Mouse (Mus musculus): ENCODE measurements around the gene Fam129c.
A peak's percentile ranks its signal among the peaks of the same experiment; 100 is the strongest.

Gene Fam129c

DNA sequence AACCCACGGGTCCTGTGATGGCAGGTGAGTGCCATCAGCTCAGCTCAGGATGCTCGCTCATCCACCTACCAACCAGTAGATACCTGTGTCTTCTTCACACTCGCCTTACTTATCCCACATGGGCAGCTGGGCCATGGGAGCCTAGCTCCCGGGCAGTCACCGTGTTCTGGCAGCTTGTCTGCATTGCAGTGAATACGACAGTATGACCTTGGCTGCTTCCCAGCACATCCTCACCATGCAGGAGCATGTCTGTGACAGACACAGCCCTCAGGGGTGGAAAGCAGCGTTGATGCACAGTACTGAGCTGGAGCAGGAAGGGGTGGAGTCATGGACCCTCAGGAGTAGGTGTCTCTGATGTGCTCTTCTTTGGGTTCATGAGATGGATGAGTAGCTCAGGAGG is 23.0 kb upstream of the Fam129c start:
- no peak for DNase-seq (ENCODE audit: low spot score in 2 of 2)

DNA sequence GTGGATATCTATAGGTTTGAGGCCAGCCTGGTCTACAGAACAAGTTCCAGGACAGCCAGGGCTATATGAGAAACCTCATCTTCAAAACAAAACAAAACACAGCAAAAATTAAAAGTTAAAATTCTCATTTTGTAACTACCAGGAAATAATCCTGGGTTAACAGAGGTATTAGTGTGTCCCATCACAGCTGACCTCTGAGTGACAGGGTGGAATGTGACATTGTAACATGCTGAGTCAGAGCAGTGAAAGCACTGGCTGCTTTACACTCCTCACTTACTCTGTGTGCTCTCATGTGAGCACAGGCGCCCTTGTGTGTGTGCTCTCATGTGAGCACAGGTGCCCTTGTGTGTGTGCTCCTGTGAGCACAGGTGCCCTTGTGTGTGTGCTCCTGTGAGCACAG is 22.4 kb upstream of the Fam129c start:
- DNase-seq (ENCODE audit: low spot score in 2 of 2) = no peak

GRCm38 (mm10) chr8:71577856-71578387 is 19.5 kb upstream of the Fam129c start:
- no peak for DNase-seq (ENCODE audit: low spot score in 2 of 2)

DNA sequence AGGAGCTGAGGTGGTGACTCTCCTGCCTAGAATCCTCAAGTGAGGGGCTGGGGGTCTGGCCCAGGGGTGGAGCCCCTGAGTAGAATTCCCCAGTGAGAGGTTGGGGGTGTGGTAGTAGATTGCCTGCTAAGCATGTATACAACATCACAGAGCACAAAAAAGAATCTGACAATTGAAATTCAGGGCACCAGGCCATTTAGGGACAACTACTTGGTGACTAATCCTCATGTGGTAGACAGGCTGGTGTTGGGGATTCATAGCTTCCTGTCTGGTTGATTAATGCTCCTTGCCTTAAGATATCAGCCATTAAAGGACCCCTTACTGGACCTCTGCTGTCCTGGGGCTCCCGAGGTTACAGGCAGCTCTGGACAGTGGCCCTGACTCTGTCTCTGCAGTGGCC is 18.4 kb upstream of the Fam129c start:
- no peak for DNase-seq (ENCODE audit: low spot score in 2 of 2)

GRCm38 (mm10) chr8:71579476-71579875 is 18.0 kb upstream of the Fam129c start:
- no peak for DNase-seq (ENCODE audit: low spot score in 2 of 2)

DNA sequence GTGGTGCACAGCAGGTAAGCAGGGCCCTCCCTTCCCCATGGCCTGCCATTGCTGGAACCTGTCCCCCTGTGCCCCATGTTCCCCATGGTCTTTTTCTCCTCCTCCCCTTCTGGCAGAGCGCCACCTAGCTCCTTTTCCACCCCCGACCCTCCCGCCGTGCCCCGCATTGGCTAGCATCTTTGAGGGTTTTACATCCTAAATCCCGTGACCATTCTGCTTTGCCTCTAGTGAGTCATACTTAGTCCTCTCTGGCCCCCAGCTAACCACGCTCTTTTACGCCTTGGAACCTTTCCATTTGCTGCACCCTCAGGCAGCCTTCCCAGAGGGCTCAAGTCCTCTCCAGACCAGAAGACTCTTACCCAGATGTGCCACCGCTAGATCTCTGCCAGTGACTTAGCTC is 17.2 kb upstream of the Fam129c start:
- no peak for DNase-seq (ENCODE audit: low spot score in 2 of 2)

DNA sequence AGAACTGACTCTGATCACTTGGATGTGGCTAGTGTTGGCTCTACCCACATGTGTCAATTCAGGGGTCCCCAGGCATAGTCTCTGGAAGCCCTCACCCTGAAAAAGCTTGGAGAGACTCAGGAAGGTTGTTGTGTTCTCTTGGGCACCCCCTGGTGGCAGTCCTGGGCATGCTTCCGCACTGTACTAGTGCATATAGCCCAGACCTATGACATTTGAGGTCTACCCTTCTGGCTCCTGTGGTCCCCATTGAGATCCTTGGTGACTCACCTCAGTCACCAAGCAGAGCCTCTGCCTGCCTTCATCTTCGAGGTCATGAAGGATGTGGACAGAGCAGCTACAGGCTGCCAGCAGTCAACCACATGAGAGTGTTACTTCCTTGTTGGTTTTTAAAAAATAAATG is 10.6 kb upstream of the Fam129c start:
- no peak for DNase-seq (ENCODE audit: low spot score in 2 of 2)

DNA sequence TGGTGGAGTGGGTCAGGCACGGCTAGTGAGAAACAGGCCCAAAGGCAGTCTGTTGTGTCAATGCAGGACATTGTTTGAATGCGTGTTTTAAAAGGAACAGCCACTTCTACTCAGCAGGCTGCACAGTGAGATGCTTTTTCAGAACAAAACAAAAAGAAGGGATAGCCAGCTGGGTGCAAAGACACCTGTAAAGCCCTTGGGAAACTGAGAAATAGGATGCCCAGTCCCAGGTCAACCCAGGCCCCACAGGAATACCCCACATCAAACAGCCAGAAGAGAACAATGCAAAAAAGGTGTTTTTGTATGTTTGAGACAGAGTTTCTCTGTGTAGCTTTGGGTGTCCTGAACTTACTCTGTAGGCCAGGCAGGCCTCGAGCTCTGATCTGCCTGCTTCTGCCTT is 8.7 kb upstream of the Fam129c start:
- no peak for DNase-seq (ENCODE audit: low spot score in 2 of 2)

DNA sequence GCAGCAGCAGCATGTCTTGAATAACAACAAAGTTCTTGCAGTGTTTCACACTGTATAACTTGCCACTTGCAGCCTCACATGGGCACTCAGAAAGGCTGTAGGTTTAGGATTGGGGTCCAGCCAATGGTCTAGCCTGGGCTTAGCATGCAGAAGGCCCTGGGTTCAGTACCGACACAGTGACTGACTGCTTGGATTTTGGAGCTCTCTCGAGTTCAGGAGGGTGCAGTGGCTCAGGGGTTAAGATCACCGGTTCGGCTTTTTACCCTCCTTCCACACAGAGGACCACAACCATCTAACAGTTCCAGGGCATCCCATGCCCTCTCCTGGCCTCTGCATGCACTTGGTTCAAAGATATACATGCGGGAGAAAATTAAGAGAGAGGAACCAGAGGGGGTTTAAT is 6.4 kb upstream of the Fam129c start:
- no peak for DNase-seq (ENCODE audit: low spot score in 2 of 2)

DNA sequence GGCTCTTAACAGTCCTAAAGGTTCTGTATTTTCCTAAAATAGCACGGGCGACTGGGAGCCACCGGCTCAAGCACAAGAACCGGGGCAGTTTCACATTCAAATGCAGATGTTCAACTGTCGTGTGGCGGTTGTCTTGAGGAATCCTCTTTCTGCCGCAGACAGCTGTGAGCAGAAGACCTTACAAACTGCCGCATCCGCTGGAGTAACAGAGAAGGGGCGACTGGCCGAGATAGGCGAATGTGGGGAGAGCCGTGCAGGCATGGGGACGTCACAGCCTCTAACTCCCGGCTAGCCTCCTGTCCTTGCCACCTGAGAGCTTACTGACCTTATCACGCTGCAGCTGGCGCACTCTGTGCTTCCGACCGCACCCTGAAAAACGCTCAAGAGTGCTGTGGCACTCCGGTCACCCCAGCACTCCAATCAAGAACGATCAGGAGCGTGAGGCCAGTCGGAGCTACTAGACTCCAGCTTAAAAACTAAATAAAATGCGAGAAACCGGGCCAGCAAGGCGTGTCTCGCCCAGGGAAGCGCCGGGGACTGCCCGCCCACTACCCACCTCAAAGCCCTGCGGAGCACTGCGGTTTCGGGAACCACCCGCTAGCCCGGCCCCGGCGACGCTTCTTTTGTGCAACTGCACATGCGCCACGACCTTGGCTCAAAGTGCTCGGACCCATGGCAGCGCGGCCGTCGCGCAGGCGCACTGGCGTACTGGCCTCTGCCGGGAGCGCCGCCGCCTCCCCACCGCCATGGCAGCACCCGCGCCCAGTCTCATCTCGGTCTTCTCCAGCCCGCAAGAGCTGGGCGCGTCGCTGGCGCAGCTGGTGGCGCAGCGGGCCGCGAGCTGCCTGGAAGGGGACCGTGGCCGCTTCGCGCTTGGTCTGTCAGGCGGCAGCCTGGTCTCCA is 5.7 kb upstream of the Fam129c start, which contains the start of gene Pgls:
Pgls (plus strand) TSS at position 706 of the 903 bp plus-strand sequence.
- peak; percentile 85 to 87 for DNase-seq (ENCODE audit: low spot score in 2 of 2)

DNA sequence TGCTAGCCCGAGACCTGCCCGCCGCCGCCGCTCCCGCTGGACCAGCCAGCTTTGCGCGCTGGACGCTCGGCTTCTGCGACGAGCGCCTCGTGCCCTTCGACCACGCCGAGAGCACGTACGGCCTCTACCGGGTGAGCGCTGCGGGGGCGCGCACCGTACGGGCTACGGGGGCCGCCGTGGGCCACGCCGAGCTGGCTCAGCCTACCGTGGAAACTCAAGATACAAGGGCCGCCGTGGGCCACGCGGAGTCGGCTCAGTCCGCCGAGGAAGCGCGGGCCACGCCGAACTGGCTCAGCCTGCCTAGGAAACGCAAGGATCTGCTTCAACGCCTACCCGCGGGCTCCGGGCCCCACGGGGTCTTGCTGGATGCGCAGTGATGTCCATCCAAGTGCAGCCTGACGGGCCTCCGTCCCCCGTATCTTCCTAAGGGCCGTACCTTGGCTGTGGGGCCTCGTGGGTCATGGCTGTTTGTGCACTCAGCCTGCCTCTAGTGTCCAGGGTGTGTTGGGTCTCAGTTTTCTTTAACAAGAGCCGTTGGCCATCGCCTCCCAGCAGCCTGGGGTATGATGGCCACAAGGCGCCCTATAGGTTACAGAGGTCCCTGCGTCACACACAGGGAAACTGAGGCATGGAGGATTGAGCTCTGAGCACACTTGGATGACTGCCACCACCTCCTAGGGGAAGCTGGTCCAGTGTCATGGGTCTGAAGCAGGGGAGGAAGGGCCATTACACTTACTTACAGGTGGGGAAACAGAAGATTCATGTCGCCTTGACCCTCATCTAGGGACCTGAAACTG is 4.9 kb upstream of the Fam129c start:
- DNase-seq (ENCODE audit: low spot score in 2 of 2) = peak; percentile 47 to 65

DNA sequence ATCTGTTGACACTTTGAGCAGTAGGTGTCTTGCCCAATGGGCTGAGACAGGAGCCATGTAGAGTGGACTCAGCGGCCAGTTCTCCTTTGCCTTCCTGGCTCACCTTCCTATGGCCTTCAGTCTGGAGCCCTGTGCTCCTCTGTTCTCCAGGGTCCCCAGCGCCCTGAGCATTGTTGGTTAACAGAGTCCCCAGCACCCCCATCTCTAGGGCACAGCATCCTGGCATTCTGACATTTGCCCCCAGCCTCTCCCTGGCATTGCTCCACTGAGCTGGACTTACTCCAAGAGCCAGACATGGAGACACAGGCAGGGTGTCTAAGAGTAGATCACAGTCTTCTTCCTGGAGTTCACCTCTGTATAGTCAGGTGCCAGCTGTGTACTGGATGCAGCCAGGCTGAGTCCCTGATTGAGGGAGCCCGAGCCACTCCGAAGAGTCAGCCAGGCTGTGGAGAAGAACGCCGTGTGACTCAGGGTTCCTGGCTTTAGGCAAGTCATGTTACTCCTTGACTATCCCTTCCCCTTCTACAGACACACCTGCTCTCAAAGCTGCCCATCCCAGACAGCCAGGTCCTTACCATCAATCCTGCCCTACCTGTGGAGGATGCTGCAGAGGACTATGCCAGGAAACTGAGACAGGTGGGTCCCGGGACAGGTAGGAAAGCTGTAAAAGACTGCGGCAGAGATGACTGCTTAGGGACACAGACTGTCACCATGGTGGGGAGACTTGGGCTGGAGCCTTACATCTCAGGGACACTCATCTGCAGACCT is 3.7 kb upstream of the Fam129c start:
- DNase-seq (ENCODE audit: low spot score in 2 of 2) = no peak

- no peak for DNase-seq (ENCODE audit: low spot score in 2 of 2)
These were observed 3.1 kb upstream of the Fam129c start for GRCm38 (mm10) chr8:71594324-71594722.

GRCm38 (mm10) chr8:71595862-71596261 is 1.6 kb upstream of the Fam129c start:
- peak; percentile 80 to 92 for DNase-seq (ENCODE audit: low spot score in 2 of 2)

DNA sequence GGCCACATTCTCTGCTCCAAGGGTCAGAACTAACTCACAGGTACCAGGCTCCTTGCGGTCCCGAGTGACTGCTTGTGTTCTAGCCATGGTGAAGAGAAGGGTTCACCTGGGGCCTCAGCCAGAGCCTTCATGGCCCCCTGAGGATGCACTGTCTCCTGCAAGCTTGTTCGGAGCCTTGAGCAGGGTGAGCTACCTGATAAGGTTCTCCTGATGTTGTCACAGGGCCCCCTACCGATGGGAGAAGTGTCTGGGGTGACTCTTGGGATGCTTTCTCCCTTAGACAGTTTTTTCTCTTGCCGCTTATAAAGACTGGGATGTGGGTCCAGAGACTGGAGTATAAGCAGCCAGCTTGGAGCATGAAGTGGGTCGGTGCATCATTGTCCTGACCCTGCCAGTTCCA is 1.1 kb upstream of the Fam129c start:
- DNase-seq (ENCODE audit: low spot score in 2 of 2) = no peak

DNA sequence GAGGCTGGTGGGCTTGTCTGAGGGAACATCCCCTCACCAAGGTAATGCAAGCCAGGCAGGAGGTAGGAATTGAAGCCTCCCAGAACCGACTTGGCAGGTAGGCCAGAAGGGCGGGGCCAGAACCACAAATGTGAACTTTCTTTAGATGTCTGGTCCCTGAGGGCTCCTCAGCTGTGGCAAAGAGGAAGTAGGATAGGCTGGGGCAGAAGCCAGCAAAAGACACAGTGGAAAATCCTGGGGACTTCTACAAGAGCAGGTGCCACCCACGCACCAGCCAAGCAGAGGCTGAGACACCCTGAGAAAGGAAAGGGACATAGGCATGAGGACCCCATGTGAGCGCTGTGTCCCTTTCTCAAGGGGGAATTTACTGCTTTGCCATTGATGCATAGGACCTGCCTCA is 650 bp upstream of the Fam129c start:
- DNase-seq (ENCODE audit: low spot score in 2 of 2) = peak in 1 of 2 experiments; percentile 47

- no peak for DNase-seq (ENCODE audit: low spot score in 2 of 2)
These were observed 927 bp downstream of the Fam129c start for GRCm38 (mm10) chr8:71598375-71598774.

GRCm38 (mm10) chr8:71598841-71599240 is 1.4 kb downstream of the Fam129c start:
- DNase-seq (ENCODE audit: low spot score in 2 of 2) = no peak

- DNase-seq (ENCODE audit: low spot score in 2 of 2) = no peak
These were observed 4.7 kb downstream of the Fam129c start for GRCm38 (mm10) chr8:71601939-71602665.

GRCm38 (mm10) chr8:71602666-71603334 is 5.4 kb downstream of the Fam129c start:
- no peak for DNase-seq (ENCODE audit: low spot score in 2 of 2)

- DNase-seq (ENCODE audit: low spot score in 2 of 2) = no peak
These were observed 6.6 kb downstream of the Fam129c start for GRCm38 (mm10) chr8:71604021-71604420.

All from spleen, postnatal 14 days (tissue).